Mouse (Mus musculus): ENCODE data around the gene Jph3.
A peak's percentile ranks its signal among the peaks of the same experiment; 100 is the strongest.

GRCm38 (mm10) chr8:121843184-121843733 lies 113.8 kb downstream of the Jph3 start:
- TF ChIP-seq ZC3H11A (IDR thresholded peaks at IDR 0.05; ENCODE audit: low read depth, low read length) (no peak), POLR2A (IDR thresholded peaks at IDR 0.05; ENCODE audit: control insufficient read depth in 1 of 2, insufficient read depth in 1 of 2, low read depth in 1 of 2, low read length in 2 of 2, poor library complexity in 1 of 2) (no peak), BHLHE40 (IDR thresholded peaks at IDR 0.05; ENCODE audit: borderline replicate concordance, low read depth, low read length) (no peak), EP300 (IDR thresholded peaks at IDR 0.05; ENCODE audit: low read depth in 1 of 2, low read length in 2 of 2) (peak in 1 of 2 experiments; percentile 47; a peak in 1 of 4 replicates)
